Mouse (Mus musculus): Measurements from ENCODE around the gene Gm10318. TPM values are rescaled to one million over a fixed set of nuclear protein-coding genes. Genes with fewer than 3 reads are reported as not detected.

Gene Gm10318
- polyA plus RNA-seq, 1 experiment from 2014 or later = not detected

DNA sequence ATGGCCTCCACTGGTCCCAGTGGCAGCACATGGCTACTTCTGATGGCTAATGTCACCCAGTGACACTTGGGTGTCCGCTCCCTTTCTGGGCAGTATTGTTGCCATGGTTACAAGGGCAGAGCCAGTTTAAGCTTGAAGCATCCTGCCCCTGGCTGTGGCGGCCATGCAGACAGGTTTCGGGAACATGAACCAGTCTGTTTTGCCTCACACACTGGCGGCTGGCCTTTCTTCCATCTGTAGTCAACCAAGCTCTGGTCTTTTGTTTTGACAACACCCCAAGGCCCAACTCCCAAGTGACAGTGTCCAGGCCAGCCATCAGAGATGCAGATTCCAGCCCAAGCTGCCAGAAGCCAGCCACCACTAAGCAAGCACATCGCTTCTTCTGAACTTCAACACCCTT lies 42.9 kb downstream of the Gm10318 start:
- ATAC-seq (ENCODE audit: insufficient number of reproducible peaks, insufficient read depth, low FRiP score, low read depth) = no peak
- Histone ChIP-seq H3K4me3 (ENCODE audit: control insufficient read depth in 1 of 2, insufficient read depth in 1 of 2, low read depth in 1 of 2, low read length in 2 of 2) (no peak overlapping the region), H3K27ac (replicated peaks in 1 of 2; ENCODE audit: control insufficient read depth in 1 of 2, insufficient read depth in 1 of 2, low read depth in 2 of 2, low read length in 2 of 2) (no peak overlapping the region), H3K4me2 (ENCODE audit: low read length) (no peak overlapping the region), H3K27me3 (ENCODE audit: control insufficient read depth, insufficient read depth, low read length) (no peaks in the 10 kb centered on the region; the same call in 1 of the 2 replicates), H3K9ac (ENCODE audit: low read length) (no peak overlapping the region), H3K36me3 (ENCODE audit: control insufficient read depth, insufficient read depth, low read length) (no peaks in the 10 kb centered on the region), H3K9me3 (ENCODE audit: control insufficient read depth, low read length) (no peaks in the 10 kb centered on the region), H3K4me1 (ENCODE audit: control insufficient read depth in 2 of 2, insufficient read depth in 2 of 2, low read length in 2 of 2) (peaks cover 0 to 7% of the 10 kb centered on the region in 2 experiments; a peak in 1 of 4 replicates)
- WGBS = 30% methylated on average over 5 of the region's 5 CpGs

DNA sequence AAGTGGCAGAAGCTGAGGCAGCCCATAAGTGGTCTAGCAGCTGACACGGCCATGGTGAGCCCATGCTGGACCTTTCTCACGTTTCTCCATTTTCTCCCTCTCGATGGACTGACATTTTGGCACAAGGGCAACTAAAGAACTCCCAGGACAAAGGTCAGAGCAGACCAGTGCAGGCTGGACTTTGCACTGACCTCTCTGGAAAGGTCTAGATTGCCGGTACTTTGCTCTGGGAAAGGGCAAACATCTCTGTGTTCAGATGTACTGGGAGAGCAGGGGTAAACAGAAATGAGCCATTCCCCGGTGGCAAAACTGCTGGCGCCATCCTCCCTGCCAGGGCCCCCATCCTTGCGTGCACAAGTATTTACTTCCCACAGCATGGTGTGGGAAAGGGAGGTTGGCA lies 47.5 kb downstream of the Gm10318 start:
- no peak for ATAC-seq (ENCODE audit: insufficient number of reproducible peaks, insufficient read depth, low FRiP score, low read depth)
- Histone ChIP-seq H3K4me3 (ENCODE audit: control insufficient read depth in 1 of 2, insufficient read depth in 1 of 2, low read depth in 1 of 2, low read length in 2 of 2) (no peak overlapping the region), H3K36me3 (ENCODE audit: control insufficient read depth, insufficient read depth, low read length) (no peaks in the 10 kb centered on the region), H3K27me3 (ENCODE audit: control insufficient read depth, insufficient read depth, low read length) (peaks cover 8% of the 10 kb centered on the region; the same call in 1 of the 2 replicates), H3K9me3 (ENCODE audit: control insufficient read depth, low read length) (no peaks in the 10 kb centered on the region), H3K27ac (replicated peaks in 1 of 2; ENCODE audit: control insufficient read depth in 1 of 2, insufficient read depth in 1 of 2, low read depth in 2 of 2, low read length in 2 of 2) (no peak overlapping the region), H3K9ac (ENCODE audit: low read length) (no peak overlapping the region), H3K4me1 (ENCODE audit: control insufficient read depth in 2 of 2, insufficient read depth in 2 of 2, low read length in 2 of 2) (peaks cover 5 to 12% of the 10 kb centered on the region in 2 experiments; a peak in 2 of 4 replicates), H3K4me2 (ENCODE audit: low read length) (no peak overlapping the region)
- WGBS = 83% methylated on average over 7 of the region's 7 CpGs

DNA sequence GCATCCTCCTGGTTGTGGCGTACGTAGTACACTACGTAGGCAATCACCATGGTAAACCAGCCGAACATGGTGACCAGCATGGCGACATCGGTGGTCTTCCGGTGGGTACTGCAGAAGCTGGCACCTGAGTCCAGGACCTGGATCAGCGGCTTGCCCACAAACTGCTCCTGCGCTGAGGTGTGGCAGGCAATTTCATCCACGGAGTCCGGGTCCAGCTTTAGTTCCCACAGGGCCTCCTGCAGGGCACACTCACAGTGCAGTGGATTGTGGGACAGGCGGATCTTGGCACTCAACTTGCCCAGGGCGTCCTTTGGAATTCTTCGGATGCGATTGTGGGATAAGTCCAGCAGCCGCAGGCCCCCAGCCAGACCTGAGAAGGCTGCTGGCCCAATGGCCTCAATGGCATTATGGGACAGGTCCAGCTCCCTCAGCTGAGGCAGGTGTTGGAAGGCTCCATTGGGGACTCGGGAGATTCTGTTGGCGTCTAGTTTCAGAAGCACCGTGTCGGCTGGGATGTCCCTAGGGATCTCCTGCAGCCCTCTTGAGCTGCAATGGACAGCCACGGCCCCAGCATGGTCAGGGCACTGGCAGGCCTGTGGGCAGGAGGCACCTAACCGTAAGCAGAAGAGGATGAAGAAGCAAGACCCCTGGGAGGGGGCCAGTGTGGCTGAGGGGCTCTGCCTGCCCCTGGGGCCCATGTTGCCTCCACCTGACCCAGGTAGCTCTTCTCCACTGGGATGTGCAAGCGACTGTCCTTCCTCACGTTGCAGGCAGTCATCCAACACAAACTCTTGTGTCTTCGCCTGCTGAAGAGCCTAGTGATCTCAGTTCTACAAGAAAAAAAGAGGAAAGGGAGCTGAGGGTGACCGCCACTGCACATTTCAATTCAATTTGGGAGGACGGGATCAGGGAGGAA lies 48.5 kb downstream of the Gm10318 start:
- Histone ChIP-seq H3K4me2 (ENCODE audit: low read length) (peak overlapping the region; percentile 93; the same call in 1 of the 2 replicates), H3K27ac (replicated peaks in 1 of 2; ENCODE audit: control insufficient read depth in 1 of 2, insufficient read depth in 1 of 2, low read depth in 2 of 2, low read length in 2 of 2) (no peak overlapping the region), H3K27me3 (ENCODE audit: control insufficient read depth, insufficient read depth, low read length) (peaks cover 8% of the 10 kb centered on the region; the same call in 1 of the 2 replicates), H3K9me3 (ENCODE audit: control insufficient read depth, low read length) (no peaks in the 10 kb centered on the region), H3K9ac (ENCODE audit: low read length) (no peak overlapping the region), H3K4me3 (ENCODE audit: control insufficient read depth in 1 of 2, insufficient read depth in 1 of 2, low read depth in 1 of 2, low read length in 2 of 2) (no peak overlapping the region), H3K36me3 (ENCODE audit: control insufficient read depth, insufficient read depth, low read length) (no peaks in the 10 kb centered on the region), H3K4me1 (ENCODE audit: control insufficient read depth in 2 of 2, insufficient read depth in 2 of 2, low read length in 2 of 2) (peaks cover 5% of the 10 kb centered on the region in 2 experiments; a peak in 2 of 4 replicates)
- WGBS = 83% methylated on average over 27 of the region's 27 CpGs
- ATAC-seq (ENCODE audit: insufficient number of reproducible peaks, insufficient read depth, low FRiP score, low read depth) = no peak

DNA sequence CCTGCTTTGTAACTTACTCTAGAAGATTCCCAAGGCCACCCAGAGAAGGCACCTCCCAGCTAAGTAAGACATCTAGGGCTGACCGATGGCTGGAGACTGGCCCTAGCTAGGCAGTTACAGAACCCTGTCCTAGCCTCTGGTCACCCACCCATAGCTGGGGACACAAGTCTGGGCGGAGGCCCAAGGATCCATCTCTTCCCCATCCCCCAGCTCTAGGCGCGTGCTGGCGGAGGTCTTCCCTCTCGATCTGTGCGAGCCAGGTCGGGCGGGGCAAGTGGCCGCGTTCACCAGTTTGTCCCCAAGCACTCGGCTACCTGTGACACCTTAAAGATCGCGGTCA lies 49.2 kb downstream of the Gm10318 start:
- WGBS = 5% methylated on average over 14 of the region's 14 CpGs
- Histone ChIP-seq H3K4me2 (ENCODE audit: low read length) (peak overlapping the region; percentile 93), H3K27ac (replicated peaks in 1 of 2; ENCODE audit: control insufficient read depth in 1 of 2, insufficient read depth in 1 of 2, low read depth in 2 of 2, low read length in 2 of 2) (no peak overlapping the region), H3K9ac (ENCODE audit: low read length) (peak overlapping the region; percentile 70), H3K9me3 (ENCODE audit: control insufficient read depth, low read length) (no peaks in the 10 kb centered on the region), H3K4me3 (ENCODE audit: control insufficient read depth in 1 of 2, insufficient read depth in 1 of 2, low read depth in 1 of 2, low read length in 2 of 2) (peak overlapping the region; percentile 62 to 66), H3K27me3 (ENCODE audit: control insufficient read depth, insufficient read depth, low read length) (peaks cover 8% of the 10 kb centered on the region; the same call in 1 of the 2 replicates), H3K36me3 (ENCODE audit: control insufficient read depth, insufficient read depth, low read length) (no peaks in the 10 kb centered on the region), H3K4me1 (ENCODE audit: control insufficient read depth in 2 of 2, insufficient read depth in 2 of 2, low read length in 2 of 2) (peaks cover 5% of the 10 kb centered on the region in 2 experiments; a peak in 2 of 4 replicates)
- ATAC-seq (ENCODE audit: insufficient number of reproducible peaks, insufficient read depth, low FRiP score, low read depth) = peak; percentile 22; the same call in 1 of the 2 replicates

DNA sequence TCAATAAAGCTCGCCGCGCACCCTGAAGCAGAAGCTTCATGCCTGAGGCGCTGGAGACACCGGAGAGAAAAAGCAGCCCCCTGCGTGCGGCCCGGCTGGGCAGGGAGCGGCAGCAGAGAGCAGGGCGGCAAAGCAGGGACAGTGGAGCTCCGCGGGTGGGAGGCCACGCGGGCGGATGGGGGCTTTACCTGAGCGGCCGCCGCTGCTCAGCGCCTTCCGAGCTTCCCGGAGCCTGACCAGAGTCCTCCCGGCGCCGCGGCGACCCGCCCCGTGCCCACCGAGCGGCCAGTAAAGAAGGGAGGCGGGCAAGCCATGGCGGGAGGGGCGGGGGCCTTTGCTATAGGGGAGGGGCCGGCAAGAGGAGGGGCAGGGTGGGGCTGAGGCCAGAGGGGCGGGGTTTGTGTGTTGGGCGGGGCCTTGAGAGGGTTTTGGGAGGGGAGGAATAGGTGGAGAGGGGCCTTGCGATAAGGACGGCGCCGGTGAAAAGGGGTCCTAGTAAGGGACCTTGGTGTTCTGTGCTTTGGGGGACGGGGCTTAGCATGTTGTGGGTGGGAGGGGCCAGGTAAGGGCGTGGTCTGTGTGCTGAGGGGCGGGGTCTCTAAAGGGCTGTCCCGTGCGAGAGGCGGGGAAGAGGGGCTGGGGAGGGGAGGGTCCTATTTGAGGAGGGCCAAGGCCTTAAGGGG lies 49.7 kb downstream of the Gm10318 start, which contains the start of gene Lrrc3:
Gene Lrrc3, minus strand, starts transcription at position 326 of the 683 bp plus-strand sequence.
- peaks cover 5% of the 10 kb centered on the region in 2 experiments; a peak in 2 of 4 replicates for H3K4me1 ChIP-seq (ENCODE audit: control insufficient read depth in 2 of 2, insufficient read depth in 2 of 2, low read length in 2 of 2)
- H3K9me3 ChIP-seq (ENCODE audit: control insufficient read depth, low read length) = no peaks in the 10 kb centered on the region
- H3K27me3 ChIP-seq (ENCODE audit: control insufficient read depth, insufficient read depth, low read length) = peaks cover 8% of the 10 kb centered on the region; the same call in 1 of the 2 replicates
- peak within 1 kb of the TSS; percentile 62 to 66 for H3K4me3 ChIP-seq (ENCODE audit: control insufficient read depth in 1 of 2, insufficient read depth in 1 of 2, low read depth in 1 of 2, low read length in 2 of 2)
- no peaks in the 10 kb centered on the region for H3K36me3 ChIP-seq (ENCODE audit: control insufficient read depth, insufficient read depth, low read length)
- WGBS = under 1% methylated on average over 45 of the region's 46 CpGs
- H3K27ac ChIP-seq (replicated peaks in 1 of 2; ENCODE audit: control insufficient read depth in 1 of 2, insufficient read depth in 1 of 2, low read depth in 2 of 2, low read length in 2 of 2) = no peak within 1 kb of the TSS
- ATAC-seq (ENCODE audit: insufficient number of reproducible peaks, insufficient read depth, low FRiP score, low read depth) = peak; percentile 57
- peak within 1 kb of the TSS; percentile 93 for H3K4me2 ChIP-seq (ENCODE audit: low read length)
- H3K9ac ChIP-seq (ENCODE audit: low read length) = peak within 1 kb of the TSS; percentile 70

DNA sequence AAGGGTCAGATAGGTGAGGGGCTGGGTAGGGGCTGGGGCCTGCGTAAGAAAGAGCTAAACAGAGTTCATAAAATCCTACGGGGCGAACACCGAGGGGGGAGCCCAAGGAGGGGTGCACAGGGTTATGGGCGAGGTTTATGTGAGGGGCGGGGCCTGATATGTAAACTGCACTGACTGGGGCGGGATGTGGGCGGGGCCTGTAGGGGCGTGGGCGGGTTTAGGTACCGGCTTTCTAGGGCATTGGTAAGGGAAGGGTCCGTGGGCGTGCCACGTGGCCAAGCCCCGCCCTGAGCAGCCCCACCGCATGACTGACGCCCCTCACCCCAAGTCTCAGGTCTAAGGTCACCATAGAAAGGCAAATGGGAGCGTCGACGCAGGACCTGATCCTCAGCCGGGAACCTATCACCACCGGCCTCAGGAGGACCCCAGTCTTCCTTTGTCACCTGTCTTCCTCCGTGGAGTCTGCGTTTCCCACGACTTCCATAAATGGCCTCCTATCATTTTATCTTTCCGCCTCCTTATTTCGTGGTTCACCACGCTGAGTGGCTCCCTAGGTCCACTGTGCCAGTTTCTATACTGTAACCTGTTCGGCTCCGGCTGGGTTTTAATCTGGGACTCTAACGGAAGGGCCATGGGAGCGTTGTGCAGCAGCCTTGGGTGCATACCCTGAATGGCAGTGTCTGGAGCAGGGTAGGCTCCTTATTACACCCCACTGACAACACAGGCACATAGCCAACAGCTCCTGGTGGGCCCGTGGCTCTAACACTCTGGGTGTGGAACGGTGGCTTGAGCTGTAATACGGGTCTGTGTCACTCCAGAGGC lies 50.4 kb downstream of the Gm10318 start:
- Histone ChIP-seq H3K27me3 (ENCODE audit: control insufficient read depth, insufficient read depth, low read length) (peaks cover 8% of the 10 kb centered on the region; the same call in 1 of the 2 replicates), H3K4me1 (ENCODE audit: control insufficient read depth in 2 of 2, insufficient read depth in 2 of 2, low read length in 2 of 2) (peaks cover 5% of the 10 kb centered on the region in 2 experiments; a peak in 2 of 4 replicates), H3K4me2 (ENCODE audit: low read length) (peak overlapping the region; percentile 93), H3K36me3 (ENCODE audit: control insufficient read depth, insufficient read depth, low read length) (no peaks in the 10 kb centered on the region), H3K27ac (replicated peaks in 1 of 2; ENCODE audit: control insufficient read depth in 1 of 2, insufficient read depth in 1 of 2, low read depth in 2 of 2, low read length in 2 of 2) (no peak overlapping the region), H3K9ac (ENCODE audit: low read length) (peak overlapping the region; percentile 21; the same call in 1 of the 2 replicates), H3K9me3 (ENCODE audit: control insufficient read depth, low read length) (no peaks in the 10 kb centered on the region), H3K4me3 (ENCODE audit: control insufficient read depth in 1 of 2, insufficient read depth in 1 of 2, low read depth in 1 of 2, low read length in 2 of 2) (peak overlapping the region; percentile 62 to 66)
- ATAC-seq (ENCODE audit: insufficient number of reproducible peaks, insufficient read depth, low FRiP score, low read depth) = no peak; the same call in 1 of the 2 replicates
- 7% methylated on average over 35 of the region's 35 CpGs for WGBS
